Mouse (Mus musculus) liver, embryonic 14.5 days (tissue): Measurements from ENCODE around the gene Dnajc22.

Source experiments
- CTCF ChIP-seq: IDR thresholded peaks from 2 replicates; pipeline ENCODE4 v1.5.1; 2016; ENCODE audit warnings: antibody characterized with exemption, low read depth, control low read depth
- EP300 ChIP-seq: IDR thresholded peaks from 2 replicates; pipeline ENCODE4 v1.6.1; 2016; ENCODE audit warnings: antibody characterized with exemption, low read depth

GRCm38 (mm10) chr15:99078181-99078910 is 14.6 kb upstream of the Dnajc22 start:
- TF ChIP-seq CTCF, result no peak
- no peak for TF ChIP-seq EP300
